Mouse (Mus musculus) heart, embryonic 10.5 days (tissue): ENCODE measurements around the gene Cfap74. TPM values are rescaled to one million over a fixed set of nuclear protein-coding genes. Genes with fewer than 3 reads are reported as not detected.

Experiments used
- DNase-seq: peaks from one replicate; pipeline ENCODE4 v3.0.0-alpha.2; 2017; ENCODE audit warnings: low spot score
- H3K27ac ChIP-seq: fragments of 300-500 bp; sonication (generic); 2 replicates; pipeline ENCODE4 v1.5.1; 2016; ENCODE audit warnings: mild to moderate bottlenecking
- H3K27me3 ChIP-seq: fragments of 300-500 bp; sonication (generic); 2 replicates; pipeline ENCODE4 v1.6.1; 2016; ENCODE audit warnings: mild to moderate bottlenecking; ENCODE audit not compliant: poor library complexity, insufficient read depth, severe bottlenecking
- H3K36me3 ChIP-seq: fragments of 300-500 bp; sonication (generic); 2 replicates; pipeline ENCODE4 v1.6.1; 2016; ENCODE audit warnings: mild to moderate bottlenecking, moderate library complexity
- H3K4me1 ChIP-seq: fragments of 300-500 bp; sonication (generic); 2 replicates; pipeline ENCODE4 v1.6.1; 2016; ENCODE audit warnings: mild to moderate bottlenecking
- H3K4me3 ChIP-seq: fragments of 300-500 bp; sonication (generic); 2 replicates; pipeline ENCODE4 v1.5.1; 2016; ENCODE audit warnings: mild to moderate bottlenecking, moderate library complexity
- H3K9me3 ChIP-seq: fragments of 300-500 bp; sonication (generic); 2 replicates; pipeline ENCODE4 v1.6.1; 2016; ENCODE audit warnings: mild to moderate bottlenecking, moderate library complexity
- WGBS: fragments of 180-500 bp; shearing (Covaris S2); methylation state at CpG from one replicate; pipeline ENCODE4 v1.1.7; 2016; 5-methylcytosine and 5-hydroxymethylcytosine counted together
- polyA plus RNA-seq: library from polyadenylated mRNA; unstranded; fragments of >200 nt; fragmentation: Nextera tagmentation; extraction: Ambion mirVana; gene quantifications from 2 replicates; pipeline ENCODE4 v1.2.1, GENCODE M21; 2016

Cfap74 gene
- polyA plus RNA-seq, 1 experiment from 2014 or later = 3.3 TPM

GRCm38 (mm10) chr4:155481381-155482124 is 72.6 kb downstream of the Cfap74 start:
- peaks cover 7% of the 10 kb centered on the region for H3K4me1 ChIP-seq
- 0 out of 2 replicates have a peak, but pooled peaks cover 5% of the 10 kb centered on the region for H3K27me3 ChIP-seq
- peak overlapping the region; percentile 67; the same call in 1 of the 2 replicates for H3K27ac ChIP-seq
- 21% methylated on average over 28 of the region's 28 CpGs for WGBS
- DNase-seq = peak; percentile 91
- peak overlapping the region; percentile 35 for H3K4me3 ChIP-seq
- H3K9me3 ChIP-seq = no peaks in the 10 kb centered on the region
- no peaks in the 10 kb centered on the region for H3K36me3 ChIP-seq

DNA sequence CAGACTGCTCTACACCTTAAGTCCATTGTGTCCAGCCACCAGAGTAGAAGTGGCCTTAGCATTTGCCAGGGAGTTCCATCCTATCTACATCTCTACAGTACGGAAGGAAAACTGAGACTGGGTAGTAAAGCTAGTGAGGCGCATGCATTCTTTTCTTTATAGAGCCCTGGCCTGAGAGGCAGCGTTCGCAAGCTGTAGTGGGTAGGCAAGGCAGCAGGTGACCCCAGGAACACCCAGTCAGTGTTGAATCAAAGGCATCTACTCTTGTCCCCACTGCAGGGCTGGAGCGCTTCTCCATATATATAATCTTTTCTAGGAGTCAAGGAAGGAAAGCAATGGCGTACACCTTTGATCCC is 73.1 kb downstream of the Cfap74 start:
- Histone ChIP-seq H3K36me3 (no peaks in the 10 kb centered on the region), H3K27me3 (0 out of 2 replicates have a peak, but pooled peaks cover 5% of the 10 kb centered on the region), H3K27ac (no peak overlapping the region; the same call in 1 of the 2 replicates), H3K4me3 (no peak overlapping the region), H3K9me3 (no peaks in the 10 kb centered on the region), H3K4me1 (peaks cover 12% of the 10 kb centered on the region)
- 87% methylated on average over 6 of the region's 6 CpGs for WGBS
- DNase-seq = no peak

DNA sequence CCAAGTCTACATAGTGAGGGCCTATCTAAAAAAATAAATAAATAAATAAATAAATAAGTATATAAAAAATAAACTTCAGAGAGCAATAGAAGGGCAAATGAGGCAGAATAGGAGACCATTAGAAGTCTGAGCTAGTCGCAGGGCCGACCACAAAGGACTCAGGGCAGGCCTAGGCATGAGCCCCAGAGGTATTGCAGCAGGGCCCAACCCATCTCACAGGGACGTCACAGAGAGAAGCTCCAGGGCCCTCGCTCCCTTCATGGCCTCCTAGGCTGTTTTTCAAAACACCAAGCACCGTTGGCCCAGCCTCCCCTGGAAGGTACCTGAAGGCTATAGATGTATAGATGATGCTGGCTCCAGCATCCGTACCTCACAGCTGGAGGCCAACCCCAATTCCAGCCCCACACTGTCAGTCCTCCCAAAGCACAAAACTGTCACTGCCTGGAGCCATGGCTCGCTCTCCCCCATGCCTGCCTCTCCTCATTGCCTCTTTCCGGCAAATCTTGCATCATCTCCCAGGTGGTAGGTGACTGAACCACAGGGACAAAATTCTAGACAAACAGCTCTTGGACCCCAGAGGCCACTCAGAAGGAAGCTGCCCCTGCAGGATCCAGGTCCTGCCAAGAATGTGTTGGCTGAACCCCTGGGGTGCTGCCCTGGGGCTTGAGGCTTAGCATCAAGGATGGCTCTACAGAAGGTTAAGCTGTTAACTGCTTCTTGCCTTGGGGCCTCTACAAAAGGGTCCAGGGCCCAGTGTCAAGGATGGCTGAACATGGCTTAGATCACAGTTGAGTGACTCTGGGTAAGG is 73.9 kb downstream of the Cfap74 start:
- Histone ChIP-seq H3K27me3 (0 out of 2 replicates have a peak, but pooled peaks cover 5% of the 10 kb centered on the region), H3K9me3 (no peaks in the 10 kb centered on the region), H3K27ac (no peak overlapping the region), H3K4me1 (peaks cover 20% of the 10 kb centered on the region), H3K36me3 (no peaks in the 10 kb centered on the region), H3K4me3 (no peak overlapping the region)
- no peak for DNase-seq
- 71% methylated on average over 8 of the region's 8 CpGs for WGBS

GRCm38 (mm10) chr4:155485521-155485920 is 76.5 kb downstream of the Cfap74 start:
- Histone ChIP-seq H3K27me3 (0 out of 2 replicates have a peak, but pooled peaks cover 5% of the 10 kb centered on the region), H3K9me3 (no peaks in the 10 kb centered on the region), H3K27ac (no peak overlapping the region), H3K4me3 (no peak overlapping the region), H3K4me1 (peaks cover 44% of the 10 kb centered on the region), H3K36me3 (no peaks in the 10 kb centered on the region)
- no peak for DNase-seq
- 71% methylated on average over 3 of the region's 3 CpGs for WGBS

DNA sequence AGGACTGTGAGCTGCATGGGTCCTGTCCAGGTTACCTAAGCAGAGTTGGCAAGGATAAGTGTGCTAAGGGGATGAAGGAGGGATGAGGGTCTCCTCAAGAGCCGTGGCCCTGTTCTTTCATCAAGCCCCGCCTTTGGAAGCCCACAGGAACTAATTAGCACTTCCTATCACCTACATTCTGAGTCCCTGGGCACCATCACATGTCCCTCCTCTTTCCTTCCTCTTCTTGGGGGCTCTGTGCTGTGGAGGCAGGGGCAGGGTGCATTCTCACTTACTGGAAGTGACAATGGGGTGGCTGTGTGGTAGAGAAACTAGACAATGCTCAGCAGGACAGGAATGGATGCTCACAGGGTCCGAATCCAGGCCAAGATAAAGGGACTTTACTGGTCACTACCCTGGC is 78.8 kb downstream of the Cfap74 start:
- H3K27me3 ChIP-seq = no peaks in the 10 kb centered on the region
- no peak for DNase-seq
- peak overlapping the region; percentile 78 for H3K27ac ChIP-seq
- peaks cover 43% of the 10 kb centered on the region for H3K4me1 ChIP-seq
- no peaks in the 10 kb centered on the region for H3K9me3 ChIP-seq
- WGBS = 28% methylated on average over 3 of the region's 3 CpGs
- no peak overlapping the region for H3K4me3 ChIP-seq
- H3K36me3 ChIP-seq = no peaks in the 10 kb centered on the region

DNA sequence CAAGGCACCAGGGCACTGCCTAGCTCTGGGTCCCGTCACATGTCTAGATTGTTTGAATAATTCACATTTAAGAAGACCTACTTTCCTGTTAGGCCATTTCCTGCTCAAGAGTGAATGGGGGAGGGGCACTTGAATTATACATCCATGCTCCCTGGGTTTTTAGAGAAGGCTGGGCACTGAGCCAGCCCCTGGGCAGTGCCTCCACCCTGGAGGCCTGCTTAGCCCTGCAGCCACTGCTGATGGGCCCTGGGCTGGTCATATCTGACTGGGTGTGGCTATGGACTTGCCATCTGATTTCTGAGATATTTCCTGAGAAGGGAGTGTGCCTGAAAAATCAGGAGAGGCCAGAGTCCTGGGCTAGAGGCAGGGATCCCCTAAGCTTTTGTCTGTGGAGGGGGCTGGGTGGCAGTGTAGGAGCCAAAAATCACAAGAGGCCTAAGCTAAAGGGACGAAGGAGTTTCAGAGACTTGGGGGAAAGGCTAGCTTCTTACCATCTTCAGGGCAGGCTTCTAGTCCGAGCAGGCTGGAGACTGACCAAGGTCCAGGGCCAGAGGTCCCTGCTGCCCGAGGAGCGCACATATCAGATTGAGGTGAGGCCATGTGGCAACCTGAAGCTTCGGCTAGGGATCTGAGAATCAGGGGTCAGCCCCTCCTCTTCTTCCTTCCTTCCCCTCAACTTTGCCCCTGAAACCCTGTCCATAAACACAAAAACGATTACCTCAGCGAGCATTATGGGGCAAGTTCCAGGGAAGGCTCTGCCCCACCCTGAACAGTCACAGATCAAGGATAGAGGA is 79.4 kb downstream of the Cfap74 start:
- no peak overlapping the region for H3K4me3 ChIP-seq

GRCm38 (mm10) chr4:155489101-155489970 is 80.3 kb downstream of the Cfap74 start:
- no peaks in the 10 kb centered on the region for H3K36me3 ChIP-seq
- H3K9me3 ChIP-seq = no peaks in the 10 kb centered on the region
- H3K27ac ChIP-seq = peak overlapping the region; percentile 78
- WGBS = 53% methylated on average over 9 of the region's 9 CpGs
- DNase-seq = no peak
- peaks cover 51% of the 10 kb centered on the region for H3K4me1 ChIP-seq
- H3K4me3 ChIP-seq = no peak overlapping the region
- no peaks in the 10 kb centered on the region for H3K27me3 ChIP-seq

More for the DNA sequence above, 79.4 kb downstream of the Cfap74 start:
- Histone ChIP-seq H3K9me3 (no peaks in the 10 kb centered on the region), H3K36me3 (no peaks in the 10 kb centered on the region), H3K27ac (peak overlapping the region; percentile 78), H3K4me1 (peaks cover 45% of the 10 kb centered on the region), H3K27me3 (no peaks in the 10 kb centered on the region)
- 58% methylated on average over 8 of the region's 8 CpGs for WGBS
- DNase-seq = peak; percentile 85

DNA sequence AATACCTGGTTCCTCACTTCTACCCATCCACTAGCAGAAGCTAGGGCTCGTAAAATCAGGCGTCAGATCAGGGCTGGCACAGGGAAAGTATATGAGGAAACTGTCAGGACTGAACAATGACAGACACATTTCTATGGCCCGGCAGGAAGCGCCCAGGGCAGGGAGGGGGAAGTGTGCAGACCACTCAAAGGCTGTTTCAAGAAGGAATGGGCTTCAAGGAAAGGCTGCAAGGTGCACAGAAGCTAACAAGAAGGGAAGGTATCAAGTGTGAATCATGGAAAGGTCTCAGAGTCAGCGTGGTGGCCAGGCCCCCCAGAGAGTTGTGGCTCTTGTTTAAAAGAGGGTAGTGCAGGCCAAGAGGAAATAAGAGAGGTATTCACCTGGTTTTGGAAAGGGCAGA is 81.5 kb downstream of the Cfap74 start:
- no peaks in the 10 kb centered on the region for H3K9me3 ChIP-seq
- WGBS = 27% methylated on average over 5 of the region's 5 CpGs
- H3K27ac ChIP-seq = peak overlapping the region; percentile 100
- peaks cover 58% of the 10 kb centered on the region for H3K4me1 ChIP-seq
- peak overlapping the region; percentile 100 for H3K4me3 ChIP-seq
- no peak for DNase-seq
- H3K36me3 ChIP-seq = no peaks in the 10 kb centered on the region
- H3K27me3 ChIP-seq = no peaks in the 10 kb centered on the region

GRCm38 (mm10) chr4:155490990-155491504 is 82.1 kb downstream of the Cfap74 start, which contains the start of gene Gnb1:
Gnb1 (plus strand) TSS chr4:155491361.
- Histone ChIP-seq H3K27me3 (no peaks in the 10 kb centered on the region), H3K27ac (peak within 1 kb of the TSS; percentile 100), H3K4me3 (peak within 1 kb of the TSS; percentile 100), H3K36me3 (no peaks in the 10 kb centered on the region), H3K4me1 (peaks cover 58% of the 10 kb centered on the region), H3K9me3 (no peaks in the 10 kb centered on the region)
- under 1% methylated on average over 53 of the region's 60 CpGs for WGBS
- peak; percentile 91 for DNase-seq

DNA sequence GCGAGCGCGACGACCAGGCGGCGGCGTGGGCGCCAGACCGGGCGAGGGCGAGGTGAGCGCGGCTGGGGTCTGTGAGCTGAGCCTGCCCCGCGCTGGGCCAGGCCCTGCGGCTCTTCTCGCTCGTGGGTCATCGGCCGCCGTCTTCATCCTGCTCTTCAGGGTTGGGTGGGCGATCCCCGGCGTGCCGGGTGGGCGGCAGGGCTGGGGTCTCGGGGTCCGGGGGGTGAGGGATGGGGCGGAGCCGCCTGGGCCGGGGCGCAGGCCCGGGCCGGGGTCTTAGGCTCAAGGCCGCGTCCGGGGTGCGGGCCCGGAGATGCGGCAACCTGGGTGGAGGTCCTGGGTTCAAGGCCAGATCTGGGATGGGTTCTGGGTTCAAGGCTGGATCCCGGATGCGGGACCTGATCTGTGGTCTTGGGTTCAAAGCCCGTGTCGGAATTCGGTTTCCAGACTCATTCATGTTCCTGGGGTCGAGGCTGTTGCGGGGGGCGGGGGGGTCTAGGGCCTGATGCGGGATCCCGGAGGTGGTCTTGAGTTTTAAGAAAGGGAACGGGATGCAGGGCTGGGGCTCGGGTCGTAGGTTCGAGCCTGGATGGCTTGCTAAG is 82.6 kb downstream of the Cfap74 start:
- Histone ChIP-seq H3K4me3 (peak overlapping the region; percentile 100), H3K9me3 (no peaks in the 10 kb centered on the region), H3K27me3 (no peaks in the 10 kb centered on the region), H3K4me1 (peaks cover 58% of the 10 kb centered on the region), H3K27ac (peak overlapping the region; percentile 100), H3K36me3 (peaks cover 4% of the 10 kb centered on the region; the same call in 1 of the 2 replicates)
- WGBS = under 1% methylated on average over 54 of the region's 54 CpGs
- DNase-seq = no peak

GRCm38 (mm10) chr4:155492131-155492633 is 83.2 kb downstream of the Cfap74 start:
- peak; percentile 88 for DNase-seq
- Histone ChIP-seq H3K27me3 (no peaks in the 10 kb centered on the region), H3K4me3 (peak overlapping the region; percentile 100), H3K4me1 (peaks cover 53% of the 10 kb centered on the region), H3K36me3 (peaks cover 4% of the 10 kb centered on the region; the same call in 1 of the 2 replicates), H3K9me3 (no peaks in the 10 kb centered on the region), H3K27ac (peak overlapping the region; percentile 100)
- WGBS = under 1% methylated on average over 51 of the region's 51 CpGs
